Mouse (Mus musculus): Measurements from ENCODE around the gene Nckap5.

Nckap5 gene

GRCm38 (mm10) chr1:126518067-126518466 lies 312.5 kb downstream of the Nckap5 start:
- POLR2A ChIA-PET = no interaction called here
- CTCF ChIA-PET = no interaction called here

GRCm38 (mm10) chr1:126517427-126517826 lies 313.2 kb downstream of the Nckap5 start:
- POLR2A ChIA-PET = interaction anchor here in 1 of 4 experiments (0.7 kb wide), 1 partner anchor 13 kb away, joined by 3 read pairs; no protein-coding TSS in a partner anchor
- CTCF ChIA-PET = no interaction called here

GRCm38 (mm10) chr1:126515054-126515756 lies 315.4 kb downstream of the Nckap5 start:
- POLR2A ChIA-PET = interaction anchor here in 1 of 4 experiments (0.6 kb wide), 1 partner anchor 22 kb away, joined by 4 read pairs; no protein-coding TSS in a partner anchor
- CTCF ChIA-PET = no interaction called here

- ChIA-PET POLR2A (interaction anchor here in 1 of 4 experiments (0.6 kb wide), 1 partner anchor 898 kb away, joined by 3 read pairs; no protein-coding TSS in a partner anchor), CTCF (interaction anchor here in 1 of 4 experiments (0.5 kb wide), 1 partner anchor 29 kb away, joined by 6 read pairs; no protein-coding TSS in a partner anchor)
These were observed 318.7 kb downstream of the Nckap5 start for GRCm38 (mm10) chr1:126511835-126512445.

DNA sequence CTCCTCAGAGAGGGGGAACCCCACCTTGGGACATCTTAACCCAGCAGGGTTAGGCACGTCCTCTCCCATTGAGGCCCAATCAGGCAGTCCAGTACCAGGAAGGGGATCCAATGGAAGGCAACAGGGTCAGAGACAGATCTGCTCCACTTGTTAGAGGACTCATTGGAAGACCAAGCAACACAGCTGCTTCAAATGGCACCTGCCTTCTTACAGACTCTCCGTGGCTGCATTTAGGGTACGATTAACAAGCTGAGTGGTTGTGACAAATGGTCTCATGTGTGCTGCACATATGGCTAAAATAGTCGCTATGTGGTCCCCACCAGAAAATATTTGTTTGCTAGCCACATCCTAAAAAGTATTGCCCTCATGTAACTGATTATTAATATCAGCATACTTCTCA lies 325.9 kb downstream of the Nckap5 start:
- CTCF ChIA-PET = interaction anchor here in 1 of 4 experiments (0.7 kb wide), 1 partner anchor 1885 kb away, joined by 3 read pairs; no protein-coding TSS in a partner anchor
- POLR2A ChIA-PET = interaction anchor here in 1 of 4 experiments (0.6 kb wide), 1 partner anchor 12 kb away, joined by 3 read pairs; no protein-coding TSS in a partner anchor

DNA sequence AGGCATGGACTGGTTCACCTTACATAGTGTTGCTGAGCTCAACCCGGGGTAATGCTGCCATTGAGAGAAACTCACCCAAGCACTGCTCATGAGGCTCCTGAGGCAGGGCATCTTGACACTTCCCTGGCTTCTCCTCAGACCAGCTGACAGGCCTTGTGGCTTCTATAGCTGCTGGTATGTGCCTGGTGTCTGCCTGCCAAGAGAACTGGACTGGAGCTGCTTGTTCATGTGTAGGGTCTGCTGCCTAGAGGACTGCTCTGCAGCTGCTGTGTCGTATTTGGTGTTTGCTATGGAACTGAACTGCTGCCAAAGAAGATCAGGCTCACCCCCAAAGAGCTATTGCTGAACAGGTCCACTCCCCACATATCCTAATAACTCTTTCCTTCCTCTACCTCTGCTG lies 327.9 kb downstream of the Nckap5 start:
- ChIA-PET CTCF (no interaction called here), POLR2A (no interaction called here)

DNA sequence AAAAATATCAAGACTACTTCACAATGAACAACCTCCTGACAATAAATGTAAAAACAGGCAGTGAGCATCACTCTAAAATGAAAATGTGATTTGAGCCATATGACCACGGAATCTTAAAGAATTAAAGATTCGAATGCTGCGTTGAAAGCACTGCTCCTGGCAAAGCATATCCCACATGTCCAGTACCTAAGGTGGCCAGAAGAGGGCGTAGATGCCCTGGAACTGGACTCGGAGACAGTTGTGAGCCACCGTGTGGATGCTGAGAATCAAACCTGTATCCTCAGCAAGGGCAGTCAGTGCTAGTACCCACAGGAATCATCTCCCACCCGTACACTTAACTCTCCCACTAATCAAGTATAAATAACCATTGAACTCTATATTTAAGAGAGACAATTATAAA lies 333.9 kb downstream of the Nckap5 start:
- POLR2A ChIA-PET = no interaction called here
- CTCF ChIA-PET = no interaction called here

- CTCF ChIA-PET = interaction anchor here (0.6 to 1.3 kb wide), 6 partner anchors 107 to 763 kb away, joined by 3 to 5 read pairs (median 3); no protein-coding TSS in a partner anchor
- POLR2A ChIA-PET = interaction anchor here in 2 of 4 experiments (0.6 to 0.7 kb wide), 4 partner anchors 22 to 1206 kb away, joined by 3 to 4 read pairs (median 4); no protein-coding TSS in a partner anchor
These were observed 338.2 kb downstream of the Nckap5 start for GRCm38 (mm10) chr1:126492206-126493071.

GRCm38 (mm10) chr1:126491412-126491811 lies 339.2 kb downstream of the Nckap5 start:
- POLR2A ChIA-PET = interaction anchor here in 2 of 4 experiments (0.7 kb wide), 2 partner anchors 668 to 1579 kb away, joined by 3 to 4 read pairs; no protein-coding TSS in a partner anchor
- CTCF ChIA-PET = no interaction called here

GRCm38 (mm10) chr1:126490256-126490655 lies 340.3 kb downstream of the Nckap5 start:
- CTCF ChIA-PET = no interaction called here
- POLR2A ChIA-PET = interaction anchor here in 1 of 4 experiments (0.5 kb wide), 1 partner anchor 128 kb away, joined by 3 read pairs; no protein-coding TSS in a partner anchor

DNA sequence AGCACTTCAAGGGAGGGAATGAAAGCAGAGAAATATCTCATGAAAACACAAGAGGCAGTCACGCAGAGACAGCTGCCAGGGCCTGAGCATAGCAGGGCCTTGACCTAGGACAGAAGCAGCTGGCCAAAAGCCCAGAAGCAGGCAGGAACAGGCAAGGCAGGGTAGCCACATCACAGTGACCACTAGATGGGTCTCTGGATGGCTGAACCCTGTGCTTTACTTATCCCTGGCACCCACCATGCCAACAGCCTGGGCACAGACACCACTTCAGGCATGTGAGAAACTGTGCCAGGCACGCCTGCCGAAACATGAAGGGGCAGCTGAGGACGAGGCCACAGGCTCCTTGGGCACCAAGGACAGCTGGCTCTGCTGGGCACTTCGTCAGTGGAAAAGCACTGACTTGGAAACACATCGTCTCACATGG lies 345.9 kb downstream of the Nckap5 start:
- POLR2A ChIA-PET = no interaction called here
- CTCF ChIA-PET = no interaction called here

- ChIA-PET POLR2A (no interaction called here), CTCF (interaction anchor here in 1 of 4 experiments (0.9 kb wide), 1 partner anchor 28 kb away, joined by 6 read pairs; no protein-coding TSS in a partner anchor)
These were observed 346.9 kb downstream of the Nckap5 start for GRCm38 (mm10) chr1:126483665-126484064.

GRCm38 (mm10) chr1:126481459-126482228 lies 349.0 kb downstream of the Nckap5 start:
- CTCF ChIA-PET = interaction anchor here in 1 of 4 experiments (0.6 kb wide), 1 partner anchor 238 kb away, joined by 3 read pairs; no protein-coding TSS in a partner anchor
- POLR2A ChIA-PET = no interaction called here

DNA sequence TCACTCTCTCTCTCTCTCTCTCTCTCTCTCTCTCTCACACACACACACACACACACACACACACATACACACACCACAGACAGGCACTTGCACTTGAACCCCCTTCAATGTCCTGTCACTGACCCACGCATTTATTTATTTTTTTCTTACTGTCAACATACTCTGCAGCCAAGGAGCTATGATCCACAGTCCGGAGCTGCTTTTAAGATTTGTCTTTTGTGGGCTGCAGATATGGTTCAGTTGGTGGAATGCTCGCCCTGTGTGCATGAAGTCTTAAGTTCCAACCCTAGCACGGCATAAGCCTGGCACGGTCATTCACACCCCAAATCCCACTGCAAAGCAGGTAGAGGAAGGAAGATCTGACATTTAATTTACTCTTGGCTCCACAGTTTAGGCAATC lies 357.6 kb downstream of the Nckap5 start:
- ChIA-PET POLR2A (interaction anchor here in 1 of 4 experiments (0.6 to 0.9 kb wide), 2 partner anchors 40 to 326 kb away, joined by 3 read pairs; no protein-coding TSS in a partner anchor), CTCF (interaction anchor here in 2 of 4 experiments (0.6 to 0.7 kb wide), 2 partner anchors 97 to 1005 kb away, joined by 8 to 13 read pairs; no protein-coding TSS in a partner anchor)

DNA sequence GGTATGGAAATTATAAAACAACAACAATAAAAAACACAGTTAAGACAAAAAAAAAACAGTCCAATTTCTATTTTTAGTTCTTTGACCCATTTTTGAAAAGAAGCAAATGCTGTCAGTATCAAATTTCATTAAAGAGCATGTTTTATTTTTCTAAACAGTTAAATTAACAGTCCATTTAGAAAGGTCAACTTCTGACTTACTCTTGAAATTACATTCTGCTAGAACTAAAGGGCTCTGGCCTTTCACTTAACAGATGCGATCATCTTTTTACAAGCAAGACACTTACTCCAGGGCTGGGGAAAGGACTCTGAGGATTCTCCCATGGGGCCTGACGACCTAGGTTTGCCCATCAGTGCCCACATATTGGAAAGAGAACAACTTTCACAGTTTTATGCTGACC lies 359.2 kb downstream of the Nckap5 start:
- ChIA-PET CTCF (no interaction called here), POLR2A (no interaction called here)

- POLR2A ChIA-PET = no interaction called here
These were observed 359.7 kb downstream of the Nckap5 start for GRCm38 (mm10) chr1:126470883-126471282.

DNA sequence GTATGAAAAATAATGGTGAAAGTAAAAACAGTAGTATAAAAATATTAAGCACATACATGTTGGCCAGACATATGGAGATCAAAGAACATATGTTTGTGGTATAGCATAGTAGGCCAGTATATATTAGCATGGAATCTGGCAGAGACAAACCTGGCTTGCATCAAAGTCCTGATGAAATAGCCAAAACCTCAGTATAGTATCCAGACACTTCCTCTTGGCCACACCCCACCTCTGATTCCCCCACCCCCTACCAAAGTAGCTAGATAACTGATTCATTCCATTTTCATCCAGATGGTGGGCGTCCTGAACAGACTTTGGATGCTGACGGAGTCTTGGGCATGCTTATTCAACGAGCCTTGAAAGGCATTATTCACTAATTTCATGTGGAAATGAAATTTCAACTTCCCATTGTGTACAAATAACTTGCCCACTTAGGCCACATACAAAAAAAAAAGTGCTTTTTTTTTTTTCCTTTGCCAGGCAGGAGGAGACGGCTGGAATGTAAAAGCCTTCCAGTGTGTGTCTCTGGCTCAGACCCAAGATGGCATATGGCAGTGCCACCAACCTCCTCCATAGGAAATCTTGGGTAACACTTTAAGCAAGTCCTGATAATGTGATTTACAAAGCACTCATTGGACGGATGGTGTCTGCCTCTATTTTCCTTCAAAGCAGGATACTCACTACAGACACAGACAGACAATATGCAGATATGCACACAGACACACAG lies 360.6 kb downstream of the Nckap5 start:
- ChIA-PET CTCF (no interaction called here), POLR2A (no interaction called here)

More at GRCm38 (mm10) chr1:126470883-126471282, 359.7 kb downstream of the Nckap5 start:
- CTCF ChIA-PET = no interaction called here
